Mouse (Mus musculus) liver, adult (tissue): ENCODE measurements around the gene Unc5cl.

ENCODE experiments used
- GATA4 ChIP-seq: IDR thresholded peaks from 2 replicates; pipeline ENCODE4 v1.6.1; 2014; ENCODE audit warnings: mild to moderate bottlenecking, low read length; ENCODE audit not compliant: insufficient replicate concordance

Unc5cl gene

DNA sequence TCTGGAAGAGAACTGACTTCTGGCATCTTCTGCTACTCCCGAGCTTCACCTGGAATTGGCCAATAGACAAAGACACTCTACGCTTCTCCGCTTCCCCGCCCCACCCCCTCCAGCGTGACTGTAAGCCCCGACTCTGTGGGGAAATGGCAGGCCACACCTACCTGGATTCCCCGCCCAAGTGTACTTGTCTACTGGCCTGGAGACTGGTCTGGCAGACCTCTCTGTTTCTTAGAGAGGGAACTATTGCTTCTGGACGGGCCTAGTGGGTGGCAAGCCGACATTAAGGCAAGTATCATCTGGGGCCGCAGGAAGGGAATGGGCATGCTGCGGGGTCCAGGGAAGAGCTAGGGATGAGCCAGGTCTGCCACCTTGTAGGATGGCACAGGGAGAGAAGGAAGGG is at the start of gene Unc5cl:
Gene Unc5cl (plus strand): TSS at position 214 of the 400 bp plus-strand sequence.
- no peak for TF ChIP-seq GATA4

DNA sequence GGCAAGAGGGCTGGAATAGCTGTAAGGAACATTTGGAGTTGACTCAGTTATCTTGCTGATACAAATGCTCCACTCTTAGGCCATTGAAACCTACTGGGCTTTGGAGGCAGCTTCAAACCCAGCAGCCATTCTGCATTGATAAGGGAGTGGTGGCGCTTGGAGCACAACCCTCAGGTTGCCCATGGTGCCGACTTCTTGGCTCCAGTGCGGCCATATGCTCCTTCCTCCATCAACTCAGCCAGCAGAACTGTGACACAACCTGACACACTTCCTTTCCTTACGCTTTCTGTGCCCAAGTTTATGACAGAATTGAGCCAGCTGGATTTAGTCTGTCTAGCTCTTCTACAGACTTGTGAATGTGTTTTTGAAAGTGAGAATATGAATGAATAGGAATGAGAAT is 47.5 kb upstream of the Unc5cl start:
- TF ChIP-seq GATA4: no peak

DNA sequence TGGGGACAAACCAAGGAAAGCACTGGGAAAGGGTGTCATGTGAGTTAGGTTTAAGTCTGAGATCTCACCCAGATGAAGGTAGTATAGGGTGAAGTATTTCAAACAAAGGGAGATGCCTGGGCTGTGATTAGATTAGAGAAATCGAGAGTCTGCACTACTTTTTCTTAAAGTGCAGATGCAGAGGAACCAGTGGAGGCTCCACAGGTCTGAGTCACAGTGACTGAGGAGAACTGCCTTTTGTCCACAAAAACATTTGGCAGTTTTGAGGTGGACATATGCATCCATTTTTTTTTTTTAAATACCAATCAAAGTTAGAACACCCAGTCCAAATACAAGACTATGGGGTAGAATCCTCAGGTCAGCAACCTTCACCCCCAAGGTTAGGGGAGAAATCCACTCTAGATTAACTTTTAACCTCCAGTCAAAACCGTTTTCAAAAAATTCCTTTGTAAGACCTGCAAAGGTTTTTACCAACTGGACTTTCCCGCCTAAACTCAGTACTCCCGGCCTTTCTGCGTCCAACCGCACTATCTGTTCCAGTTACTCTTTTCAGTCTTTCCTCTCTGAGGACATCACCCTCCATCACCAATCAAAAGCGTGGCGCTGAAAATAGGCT is 46.7 kb upstream of the Unc5cl start:
- no peak for TF ChIP-seq GATA4

DNA sequence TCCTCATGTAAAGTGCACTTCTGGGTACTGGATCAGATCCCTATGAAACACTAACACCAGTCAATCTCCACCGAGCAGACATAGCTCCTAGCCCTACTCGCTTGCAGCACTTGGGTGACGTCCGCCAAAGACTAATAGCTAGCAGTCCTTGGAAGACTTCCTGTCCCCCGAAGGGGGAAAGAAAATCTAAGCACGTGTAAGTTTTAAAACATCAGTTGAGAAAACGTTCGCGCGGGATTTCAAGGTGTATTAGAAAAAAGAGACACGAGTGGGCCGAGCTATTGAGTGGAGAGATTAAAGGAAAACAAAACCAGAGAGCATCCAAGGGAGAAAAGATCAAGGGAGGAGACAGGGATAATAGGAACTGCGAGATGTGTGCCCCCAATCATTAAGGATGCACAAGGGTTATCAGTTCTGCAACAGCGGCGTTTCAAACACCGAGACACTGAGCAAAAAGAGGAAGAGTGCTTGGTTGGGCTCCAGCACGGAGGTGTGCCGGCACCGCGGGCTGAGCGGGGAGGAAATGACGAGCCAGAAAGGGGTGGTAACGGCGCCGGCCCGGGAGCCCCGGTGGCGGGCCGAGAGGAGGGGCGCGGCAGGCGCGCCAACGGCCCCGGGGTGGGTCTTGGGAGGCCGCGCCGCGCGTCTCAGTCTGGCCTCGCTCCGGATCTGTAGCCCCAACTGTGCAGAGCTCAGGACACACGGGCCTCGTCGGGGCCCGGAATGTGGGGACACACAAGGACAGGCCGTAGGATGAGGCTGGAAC is 46.0 kb upstream of the Unc5cl start:
- TF ChIP-seq GATA4: no peak

DNA sequence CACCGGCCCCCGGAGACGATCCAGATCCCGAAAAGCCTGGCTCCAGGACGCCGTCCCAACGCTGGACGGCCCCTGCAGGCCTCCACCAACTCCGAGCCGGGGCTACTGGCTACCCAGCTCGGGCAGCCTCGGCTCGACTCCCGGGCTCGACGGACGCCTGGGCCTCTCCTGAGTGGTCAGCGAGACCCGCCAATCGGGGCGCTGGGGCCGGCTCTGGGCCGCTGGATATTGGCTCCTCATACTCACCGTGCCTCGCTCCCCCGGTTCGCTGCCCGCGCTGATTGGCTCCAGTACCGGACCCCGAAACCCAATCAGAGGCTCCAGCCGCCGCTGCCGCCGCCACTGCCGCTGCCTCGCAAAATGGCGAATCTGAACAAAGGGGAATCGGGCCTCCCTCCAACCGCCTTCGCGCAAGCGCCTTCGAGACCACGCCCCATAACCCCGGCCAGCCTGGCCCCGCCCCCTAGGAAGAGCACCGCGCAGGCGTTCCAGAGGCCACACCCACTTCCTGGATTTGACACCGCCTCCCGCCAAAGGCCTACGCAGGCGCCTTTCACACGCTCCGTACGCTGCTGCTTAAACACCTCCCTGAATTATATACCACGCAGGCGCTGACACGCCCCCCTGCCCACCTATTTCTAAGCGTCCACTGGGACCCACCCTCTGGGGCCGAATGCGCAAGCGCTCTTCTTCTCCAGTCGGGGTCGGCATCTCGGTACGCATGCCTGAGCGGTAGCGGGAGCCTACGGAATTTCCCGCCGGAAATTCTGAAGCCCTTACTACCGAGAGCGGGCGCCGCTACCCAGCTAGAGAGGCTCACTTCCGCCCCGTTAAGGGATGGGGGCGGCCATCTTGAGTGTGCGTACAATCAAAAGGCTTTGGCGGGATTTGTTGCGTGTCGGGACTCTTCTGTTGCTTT is 45.1 kb upstream of the Unc5cl start, which contains the start of the genes Nfya and Oard1:
Gene Nfya (minus strand): TSS at position 527 of the 919 bp plus-strand sequence.
Gene Oard1 (plus strand): TSS at position 635 of the 919 bp plus-strand sequence.
- TF ChIP-seq GATA4: no peak

DNA sequence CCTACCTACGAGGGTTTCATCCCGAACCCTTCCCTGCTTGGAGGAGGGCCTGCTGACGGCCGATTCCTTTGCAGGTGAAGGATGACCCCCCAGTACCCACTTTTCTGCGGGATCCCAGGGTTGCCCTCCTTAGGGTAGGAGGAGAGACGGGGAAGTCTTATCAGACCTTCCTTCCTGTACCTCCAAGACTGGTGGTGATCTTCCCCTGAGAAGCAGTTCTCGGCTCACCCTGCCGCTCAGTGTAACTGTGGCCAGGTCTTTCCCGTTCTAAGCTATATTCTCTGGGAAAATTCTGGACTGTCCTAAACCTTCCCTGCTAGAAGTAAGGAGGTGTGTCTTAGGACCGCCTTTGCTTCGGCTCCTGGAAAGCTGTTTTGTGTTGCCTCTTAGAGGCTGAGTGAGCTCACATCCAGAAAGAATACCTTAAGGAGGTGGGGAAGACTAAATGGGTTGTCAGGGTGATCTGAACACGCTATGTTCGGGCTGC is 44.4 kb upstream of the Unc5cl start:
- TF ChIP-seq GATA4: peak; percentile 47; the same call in 1 of the 2 replicates

DNA sequence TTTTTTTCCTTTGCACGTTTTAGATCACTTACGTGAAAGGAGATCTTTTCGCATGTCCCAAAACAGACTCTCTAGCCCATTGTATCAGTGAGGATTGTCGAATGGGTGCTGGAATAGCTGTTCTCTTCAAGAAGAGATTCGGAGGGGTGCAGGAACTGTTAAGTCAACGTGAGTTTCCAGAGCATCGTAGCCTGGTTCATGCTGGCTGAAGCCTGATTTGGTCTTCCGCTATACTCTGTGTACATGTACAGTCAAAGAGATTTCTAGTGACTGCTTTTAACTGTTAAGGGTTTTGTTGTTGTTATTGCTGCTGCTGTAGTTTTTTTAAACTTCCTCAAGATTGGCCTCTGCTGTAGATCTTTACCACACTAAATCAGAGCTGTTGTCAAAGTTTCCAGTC is 43.5 kb upstream of the Unc5cl start:
- no peak for TF ChIP-seq GATA4

DNA sequence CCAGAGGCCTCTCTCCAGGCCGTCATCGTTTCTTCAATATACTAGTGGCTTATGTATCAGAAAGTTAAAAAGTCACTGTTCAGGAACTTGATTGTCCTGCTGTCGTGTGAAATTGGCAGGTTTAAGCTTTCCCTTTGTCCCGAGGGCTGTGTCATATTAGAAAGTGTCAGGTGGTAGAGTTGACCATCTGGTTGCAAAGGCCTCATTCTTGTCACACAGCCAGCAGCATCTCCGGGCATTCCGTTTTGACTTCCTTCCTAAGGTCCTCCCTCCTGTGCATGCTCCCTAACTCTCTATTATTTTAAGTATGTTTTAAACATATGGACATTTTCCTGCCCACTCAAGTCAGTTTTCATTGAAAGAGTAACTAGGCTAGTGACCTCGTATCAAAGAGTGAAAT is 38.7 kb upstream of the Unc5cl start:
- no peak for TF ChIP-seq GATA4

DNA sequence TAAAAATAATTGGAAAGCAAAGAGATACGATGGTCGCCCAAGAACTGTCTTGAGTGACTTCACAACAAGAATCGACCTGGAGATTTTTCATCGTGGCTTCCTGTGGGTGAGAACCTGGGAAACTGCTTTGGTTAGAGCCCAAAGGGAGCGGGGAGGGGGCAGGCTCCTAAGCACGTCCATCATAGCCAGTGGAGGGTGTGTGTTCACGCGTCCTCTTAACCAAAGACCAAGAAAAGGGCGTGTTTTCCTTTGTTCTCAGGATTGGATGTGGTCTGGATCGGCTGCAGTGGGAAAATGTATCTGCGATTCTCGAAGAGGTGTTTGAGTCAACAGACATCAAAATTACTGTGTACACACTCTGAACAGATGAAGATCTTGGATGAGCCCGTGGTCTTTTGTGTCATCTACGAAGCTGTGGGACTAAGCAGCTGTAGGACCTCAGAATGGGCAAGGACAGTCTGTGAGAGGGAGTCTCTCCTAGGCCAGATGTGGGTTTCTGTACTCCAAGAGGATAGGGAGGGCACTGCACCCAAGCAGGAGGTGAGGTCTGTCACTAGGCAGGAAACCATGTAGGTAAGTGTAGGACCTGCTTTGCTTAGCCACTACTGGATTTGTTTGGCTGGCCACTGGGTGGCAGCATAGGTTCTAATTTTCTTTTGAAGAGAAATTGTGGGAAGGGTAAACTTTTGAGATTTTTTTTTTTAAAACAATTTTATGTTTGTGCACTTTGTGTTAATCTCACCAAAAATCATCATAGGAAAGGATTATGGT is 38.1 kb upstream of the Unc5cl start:
- TF ChIP-seq GATA4: no peak

DNA sequence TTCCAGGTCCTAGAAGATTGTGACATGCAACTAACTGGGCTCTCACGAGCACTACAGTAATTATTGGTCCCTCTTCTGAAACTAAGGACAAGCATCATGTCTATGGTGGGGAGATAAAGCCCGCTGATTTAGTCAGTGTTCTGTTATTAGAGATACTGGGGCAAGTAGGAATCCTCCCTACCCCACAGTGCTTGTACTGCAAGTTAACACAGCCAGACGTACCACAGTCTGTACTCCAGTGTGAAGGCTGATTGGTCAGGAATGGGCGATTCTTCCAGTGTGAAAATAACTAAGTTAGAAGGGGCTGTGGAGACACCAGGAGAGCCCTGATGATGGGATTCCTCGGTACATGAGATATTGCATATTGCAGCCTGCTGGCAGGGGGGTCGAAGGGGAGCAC is 37.2 kb upstream of the Unc5cl start:
- TF ChIP-seq GATA4: no peak

DNA sequence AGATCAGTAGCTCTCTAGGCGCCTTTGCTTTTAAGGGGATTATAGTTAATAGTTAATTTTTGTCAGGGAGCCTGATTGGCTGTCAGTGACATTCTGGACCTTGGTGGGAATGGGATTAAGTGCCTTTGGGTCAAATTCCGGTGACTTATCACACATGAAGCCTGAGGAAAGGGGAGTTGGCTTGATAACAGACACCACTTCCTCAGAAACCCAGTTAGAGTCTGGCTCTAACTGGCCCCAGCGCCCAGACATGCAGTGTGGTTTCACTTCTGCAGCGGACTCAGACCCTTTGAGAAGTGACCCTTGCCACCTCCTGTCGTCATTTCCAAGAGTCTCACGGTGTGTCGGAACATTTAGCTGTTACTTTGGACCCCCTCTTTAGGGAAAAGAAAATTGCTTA is 36.5 kb upstream of the Unc5cl start:
- TF ChIP-seq GATA4: peak; percentile 80; the same call in 1 of the 2 replicates

DNA sequence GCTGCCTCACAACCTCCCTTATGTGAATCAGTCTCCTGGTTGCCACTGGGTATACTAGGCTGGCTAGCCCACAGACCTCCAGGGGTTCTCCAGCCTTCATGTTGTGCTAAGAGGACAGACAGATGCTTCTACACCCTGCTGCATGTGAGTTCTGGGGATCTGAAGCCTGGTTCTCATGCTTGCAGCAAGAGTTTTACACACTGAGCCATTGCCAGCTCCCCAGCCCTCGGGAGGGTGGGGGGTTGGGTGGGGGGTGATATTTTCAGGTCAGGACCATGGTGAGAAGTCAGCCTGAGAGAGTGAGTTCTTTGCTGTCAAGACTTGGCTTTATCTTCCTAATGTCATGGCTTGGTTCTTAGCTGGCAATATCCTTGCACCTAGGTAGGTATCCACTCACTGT is 35.9 kb upstream of the Unc5cl start:
- TF ChIP-seq GATA4: no peak

DNA sequence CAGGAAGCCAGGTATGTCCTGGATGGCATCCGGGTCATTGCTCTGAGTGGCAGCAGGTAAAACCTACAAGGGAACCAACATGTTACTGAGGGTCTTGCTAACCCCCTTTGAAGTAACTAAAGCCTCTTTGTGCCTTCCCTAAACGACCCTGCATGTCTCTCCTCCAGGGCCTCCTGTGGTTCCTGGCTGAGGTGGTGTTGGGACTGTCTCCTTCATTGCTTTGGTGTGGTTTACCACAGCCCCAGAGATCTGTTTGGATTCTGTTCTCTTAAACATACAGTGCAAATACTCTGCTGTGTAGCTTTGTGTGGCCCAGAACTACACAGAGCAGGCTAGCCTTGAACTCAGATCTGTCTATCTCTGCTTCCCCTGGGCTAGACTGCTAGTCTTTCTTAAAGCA is 35.1 kb upstream of the Unc5cl start:
- no peak for TF ChIP-seq GATA4

DNA sequence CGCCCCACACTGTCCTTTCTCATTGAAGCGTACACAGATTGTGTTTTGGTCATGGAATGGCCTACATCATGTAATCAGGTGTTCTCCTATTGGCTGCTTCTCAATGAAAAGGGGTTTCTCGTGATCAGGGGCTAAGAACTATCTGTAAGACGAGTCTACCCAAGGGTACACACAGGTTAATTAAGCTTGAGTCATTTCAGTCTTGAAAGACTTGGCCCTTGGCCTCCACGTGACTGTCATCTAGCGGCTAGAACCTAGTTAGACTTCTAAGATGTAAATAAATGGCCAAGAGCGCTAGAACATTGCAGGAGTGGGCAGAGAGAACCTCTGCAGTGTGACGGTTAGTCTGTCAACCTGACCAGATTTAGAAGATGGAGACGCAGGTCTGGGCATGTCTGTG is 30.5 kb upstream of the Unc5cl start:
- no peak for TF ChIP-seq GATA4
